Mouse (Mus musculus) cerebellum, adult 8-10 months (tissue): ENCODE data around the gene Cacna1i.

ENCODE experiments used
- DNase-seq: peaks from one replicate; pipeline ENCODE4 v3.0.0; 2022

Gene Cacna1i

GRCm38 (mm10) chr15:80413070-80413469 lies 126.0 kb downstream of the Cacna1i start:
- DNase-seq: no peak

DNA sequence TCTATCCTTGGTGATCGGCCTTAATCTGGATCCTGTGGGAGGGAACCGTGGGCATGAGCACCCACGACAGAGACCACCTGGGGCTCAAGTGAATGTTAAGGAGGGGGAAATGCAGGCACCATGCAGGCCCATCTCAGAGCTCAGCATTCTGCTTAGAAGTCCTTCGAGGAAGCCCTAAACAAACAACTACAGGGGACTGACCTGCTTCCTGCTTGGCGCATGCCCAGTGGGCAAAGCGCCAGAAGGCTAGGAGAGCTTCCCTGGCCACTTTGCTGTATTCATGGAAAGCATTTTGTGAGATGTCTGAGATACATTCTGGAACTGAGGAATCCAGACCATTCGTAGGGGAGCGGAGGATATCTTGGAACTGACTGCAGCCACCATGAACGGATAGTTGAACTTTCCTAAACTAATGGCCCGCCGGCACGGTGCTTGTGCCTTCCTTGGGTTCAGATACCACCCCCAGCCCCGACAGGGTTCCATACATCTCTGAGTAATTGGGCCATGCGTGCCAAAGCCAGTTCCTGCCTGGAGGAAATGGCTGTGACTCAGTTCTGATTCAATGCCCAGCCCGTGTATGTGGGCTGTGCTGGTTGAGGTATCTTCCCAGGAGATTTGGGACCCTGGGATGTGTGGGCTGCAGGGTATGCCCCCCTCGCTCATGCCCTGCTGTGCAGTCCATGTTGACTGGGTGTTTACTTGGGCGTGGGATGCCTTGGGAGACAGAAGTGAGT lies 127.1 kb downstream of the Cacna1i start:
- DNase-seq: no peak

DNA sequence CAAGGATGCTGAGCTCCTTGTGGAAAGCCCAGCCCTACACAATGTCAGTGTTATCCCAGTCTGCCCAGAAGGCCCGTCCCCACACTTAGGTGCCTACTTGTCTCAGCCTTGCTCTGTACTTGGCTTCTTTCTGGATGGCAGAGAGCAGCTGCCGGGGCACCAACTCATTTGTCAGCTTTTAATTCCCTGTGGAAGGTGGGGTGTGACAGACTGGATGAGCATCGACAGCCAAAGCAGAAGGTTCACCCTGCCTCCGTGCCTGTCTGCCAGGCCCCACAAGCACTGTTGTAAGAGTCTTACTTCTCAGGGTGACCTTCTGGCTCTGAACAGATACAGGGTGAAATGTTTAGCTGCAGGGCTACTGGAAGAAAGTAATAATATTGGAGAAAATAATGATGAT lies 128.1 kb downstream of the Cacna1i start:
- no peak for DNase-seq

- DNase-seq: no peak
Measured at GRCm38 (mm10) chr15:80417066-80417465, 130.0 kb downstream of the Cacna1i start.

DNA sequence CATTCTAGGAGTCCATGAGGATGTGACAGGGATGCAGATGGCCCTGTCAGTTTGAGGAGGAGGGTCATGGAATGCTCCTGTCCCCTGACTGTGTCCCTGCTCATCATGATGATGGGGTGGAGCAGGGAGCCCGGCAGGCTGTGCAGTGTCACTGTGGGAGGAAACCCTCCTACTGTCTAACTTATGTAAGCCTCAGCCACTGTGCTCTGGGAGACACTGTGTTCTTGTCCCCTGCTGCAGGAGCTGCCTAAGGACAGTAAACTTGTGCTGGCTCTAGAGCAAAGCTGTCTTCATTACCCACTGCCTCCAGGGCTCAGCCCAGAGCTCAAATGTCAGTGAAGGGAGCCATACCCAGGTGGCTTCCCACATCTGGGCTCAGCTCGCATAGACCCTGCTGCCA lies 131.1 kb downstream of the Cacna1i start:
- no peak for DNase-seq

GRCm38 (mm10) chr15:80430324-80430723 lies 143.3 kb downstream of the Cacna1i start:
- DNase-seq: no peak

DNA sequence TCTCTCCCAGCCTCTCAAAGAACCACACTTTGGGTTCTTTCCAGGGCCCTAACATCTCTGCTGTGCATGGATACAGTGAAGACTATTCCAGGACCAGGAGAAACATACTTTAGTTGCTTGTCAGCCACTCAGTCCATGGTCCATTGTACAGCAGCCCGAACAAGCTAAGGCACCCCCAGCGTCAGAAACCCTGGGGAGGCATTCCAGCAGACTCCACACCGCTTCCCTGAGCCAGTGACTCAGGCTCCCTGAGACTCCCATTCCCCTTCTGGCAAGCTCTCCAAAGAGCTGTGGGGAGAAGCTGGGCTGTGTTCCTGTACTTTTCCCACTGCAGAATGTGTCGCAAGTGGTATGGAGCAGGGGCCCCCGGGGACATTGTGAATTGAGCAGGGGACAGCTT lies 149.9 kb downstream of the Cacna1i start:
- no peak for DNase-seq

- DNase-seq: no peak
Measured at GRCm38 (mm10) chr15:80437996-80438395, 151.0 kb downstream of the Cacna1i start.

DNA sequence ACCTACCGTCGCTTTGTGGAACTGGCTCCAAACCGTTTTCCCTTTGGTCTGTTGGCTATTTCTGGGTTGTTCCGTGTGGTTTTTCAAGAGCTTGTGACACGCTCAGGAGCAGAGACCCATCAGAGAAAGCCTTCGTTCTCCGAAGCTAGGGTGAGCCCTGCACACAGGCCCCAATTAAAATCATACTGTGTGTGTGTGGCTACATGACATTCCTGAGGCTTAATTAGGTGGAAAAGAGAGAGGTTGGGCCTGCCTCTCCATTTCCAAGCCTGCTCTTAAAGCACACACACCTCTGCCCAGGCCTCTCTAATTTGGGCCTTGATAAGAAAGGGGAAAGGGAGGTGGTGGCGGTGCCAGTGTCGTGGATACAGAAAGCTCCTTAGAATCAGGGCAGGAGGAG lies 151.4 kb downstream of the Cacna1i start:
- DNase-seq: no peak

DNA sequence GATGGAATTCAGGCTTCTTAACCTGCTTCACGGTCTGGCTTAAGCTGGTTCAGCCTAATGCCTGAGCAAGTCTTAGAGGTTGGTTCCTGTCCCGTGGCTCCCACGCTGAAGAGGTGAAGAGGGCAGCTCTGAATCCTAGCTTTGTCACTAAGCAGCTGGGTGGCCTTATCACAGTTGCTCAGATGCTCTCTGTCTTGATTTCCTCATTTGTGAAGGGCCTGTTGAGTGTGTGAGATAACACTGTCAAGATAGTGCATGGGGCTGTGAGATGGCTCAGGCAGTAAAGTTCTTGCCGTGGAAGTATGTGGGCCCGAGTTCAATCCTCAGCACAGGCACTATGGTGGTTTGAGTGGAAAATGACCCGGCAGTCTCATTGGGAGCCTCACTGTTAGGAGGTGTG lies 153.2 kb downstream of the Cacna1i start:
- DNase-seq: no peak

- no peak for DNase-seq
Measured at GRCm38 (mm10) chr15:80445956-80446687, 159.1 kb downstream of the Cacna1i start.
